Mouse (Mus musculus) forebrain, embryonic 12.5 days (tissue): Measurements from ENCODE around the gene Cux1. TPM values are rescaled to one million over a fixed set of nuclear protein-coding genes. Genes with fewer than 3 reads are reported as not detected.

Experiments
- ATAC-seq: fragments of 200-750 bp; cut with Nextera tagmentation; 2 replicates; pipeline ENCODE4 v1.8.0; 2017; ENCODE audit warnings: moderate TSS enrichment; ENCODE audit not compliant: low FRiP score
- H3K27ac ChIP-seq: fragments of 300-500 bp; sonication (generic); 2 replicates; pipeline ENCODE4 v1.5.1; 2016; ENCODE audit warnings: mild to moderate bottlenecking
- H3K27me3 ChIP-seq: fragments of 300-500 bp; sonication (generic); 2 replicates; pipeline ENCODE4 v1.6.1; 2016; ENCODE audit warnings: mild to moderate bottlenecking
- H3K36me3 ChIP-seq: fragments of 300-500 bp; sonication (generic); replicated peaks from 2 replicates; pipeline ENCODE4 v1.6.1; 2016; ENCODE audit warnings: mild to moderate bottlenecking
- H3K4me1 ChIP-seq: fragments of 300-500 bp; sonication (generic); 2 replicates; pipeline ENCODE4 v1.6.1; 2016
- H3K4me2 ChIP-seq: fragments of 300-500 bp; sonication (generic); 2 replicates; pipeline ENCODE4 v1.6.1; 2016; ENCODE audit warnings: mild to moderate bottlenecking, moderate library complexity
- H3K4me3 ChIP-seq: fragments of 300-500 bp; sonication (generic); replicated peaks from 2 replicates; pipeline ENCODE4 v1.5.1; 2016; ENCODE audit warnings: mild to moderate bottlenecking
- H3K9ac ChIP-seq: fragments of 300-500 bp; sonication (generic); 2 replicates; pipeline ENCODE4 v1.6.1; 2016; ENCODE audit warnings: mild to moderate bottlenecking
- H3K9me3 ChIP-seq: fragments of 300-500 bp; sonication (generic); 2 replicates; pipeline ENCODE4 v1.6.1; 2016
- WGBS: fragments of 180-500 bp; shearing (Covaris S2); methylation state at CpG from one replicate; pipeline ENCODE4 v1.1.7; 2016; 5-methylcytosine and 5-hydroxymethylcytosine counted together
- polyA plus RNA-seq: library from polyadenylated mRNA; unstranded; fragments of >200 nt; fragmentation: Nextera tagmentation; extraction: Ambion mirVana; gene quantifications from 2 replicates; pipeline ENCODE4 v1.2.1, GENCODE M21; 2016

Cux1 gene
- polyA plus RNA-seq, 1 experiment from 2014 or later: 157 TPM

GRCm38 (mm10) chr5:136362473-136363230 is 204.6 kb downstream of the Cux1 start:
- WGBS: 90% methylated on average over 6 of the region's 6 CpGs
- no peak overlapping the region for H3K4me3 ChIP-seq
- H3K36me3 ChIP-seq: peaks cover 57% of the 10 kb centered on the region
- H3K4me1 ChIP-seq: peaks cover 9% of the 10 kb centered on the region
- no peak overlapping the region for H3K4me2 ChIP-seq
- no peak overlapping the region for H3K9ac ChIP-seq
- H3K9me3 ChIP-seq: no peaks in the 10 kb centered on the region
- H3K27me3 ChIP-seq: no peaks in the 10 kb centered on the region
- no peak for ATAC-seq
- H3K27ac ChIP-seq: no peak overlapping the region

GRCm38 (mm10) chr5:136362021-136362420 is 205.3 kb downstream of the Cux1 start:
- 94% methylated on average over 5 of the region's 5 CpGs for WGBS

DNA sequence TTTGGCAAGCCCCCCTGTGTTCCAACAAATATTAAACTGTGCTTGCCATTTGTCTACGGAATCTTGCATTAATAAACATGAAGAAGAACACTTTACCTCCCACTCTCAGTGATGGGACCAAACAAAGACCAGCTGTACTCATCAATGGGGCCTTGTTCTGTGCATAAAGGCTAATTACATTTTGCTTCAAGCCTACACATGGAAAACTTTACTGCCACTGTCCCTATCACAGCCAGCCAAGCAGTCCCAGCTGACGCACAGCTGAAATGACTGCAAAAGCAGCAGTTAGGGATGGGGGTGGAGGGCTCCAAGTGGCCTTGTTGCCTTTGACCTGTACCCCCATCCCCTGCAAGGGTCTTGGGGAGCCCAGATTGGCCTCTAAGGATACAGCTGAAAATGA is 210.1 kb downstream of the Cux1 start:
- no peak overlapping the region for H3K4me2 ChIP-seq
- ATAC-seq: no peak

More at GRCm38 (mm10) chr5:136362021-136362420, 205.3 kb downstream of the Cux1 start:
- Histone ChIP-seq H3K9me3 (no peaks in the 10 kb centered on the region), H3K4me1 (peaks cover 16% of the 10 kb centered on the region), H3K4me2 (no peak overlapping the region), H3K27ac (no peak overlapping the region), H3K36me3 (peaks cover 57% of the 10 kb centered on the region), H3K4me3 (no peak overlapping the region), H3K27me3 (no peaks in the 10 kb centered on the region), H3K9ac (no peak overlapping the region)
- no peak for ATAC-seq

GRCm38 (mm10) chr5:136355583-136356126 is 211.6 kb downstream of the Cux1 start:
- H3K36me3 ChIP-seq: peaks cover 60% of the 10 kb centered on the region

More for the DNA sequence above, 210.1 kb downstream of the Cux1 start:
- no peak overlapping the region for H3K4me3 ChIP-seq
- peak overlapping the region; percentile 69 for H3K27ac ChIP-seq
- no peaks in the 10 kb centered on the region for H3K9me3 ChIP-seq
- H3K27me3 ChIP-seq: no peaks in the 10 kb centered on the region
- peaks cover 29% of the 10 kb centered on the region for H3K4me1 ChIP-seq
- 35% methylated on average over 2 of the region's 2 CpGs for WGBS
- H3K36me3 ChIP-seq: peaks cover 62% of the 10 kb centered on the region
- H3K9ac ChIP-seq: no peak overlapping the region

GRCm38 (mm10) chr5:136354729-136355128 is 212.6 kb downstream of the Cux1 start:
- WGBS: 86% methylated on average over 6 of the region's 6 CpGs
- H3K9ac ChIP-seq: no peak overlapping the region
- H3K36me3 ChIP-seq: peaks cover 51% of the 10 kb centered on the region
- no peak overlapping the region for H3K27ac ChIP-seq
- H3K4me2 ChIP-seq: no peak overlapping the region
- no peak for ATAC-seq
- H3K4me3 ChIP-seq: no peak overlapping the region
- H3K4me1 ChIP-seq: peaks cover 29% of the 10 kb centered on the region
- H3K27me3 ChIP-seq: no peaks in the 10 kb centered on the region
- H3K9me3 ChIP-seq: no peaks in the 10 kb centered on the region

More at GRCm38 (mm10) chr5:136355583-136356126, 211.6 kb downstream of the Cux1 start:
- peaks cover 29% of the 10 kb centered on the region for H3K4me1 ChIP-seq
- H3K4me2 ChIP-seq: no peak overlapping the region
- no peak for ATAC-seq
- H3K27me3 ChIP-seq: no peaks in the 10 kb centered on the region
- no peak overlapping the region for H3K4me3 ChIP-seq
- no peak overlapping the region for H3K9ac ChIP-seq
- WGBS: 96% methylated on average over 3 of the region's 3 CpGs
- H3K9me3 ChIP-seq: no peaks in the 10 kb centered on the region
- no peak overlapping the region for H3K27ac ChIP-seq

- Histone ChIP-seq H3K4me1 (peaks cover 29% of the 10 kb centered on the region), H3K9me3 (no peaks in the 10 kb centered on the region), H3K4me2 (no peak overlapping the region), H3K36me3 (peaks cover 44% of the 10 kb centered on the region), H3K9ac (no peak overlapping the region), H3K4me3 (no peak overlapping the region), H3K27ac (no peak overlapping the region), H3K27me3 (no peaks in the 10 kb centered on the region)
- no peak for ATAC-seq
- 29% methylated on average over 8 of the region's 8 CpGs for WGBS
Observed at GRCm38 (mm10) chr5:136353114-136353513, 214.2 kb downstream of the Cux1 start.

- Histone ChIP-seq H3K36me3 (peaks cover 52% of the 10 kb centered on the region), H3K4me1 (no peaks in the 10 kb centered on the region), H3K9ac (no peak overlapping the region), H3K4me2 (no peak overlapping the region), H3K27ac (no peak overlapping the region), H3K27me3 (no peaks in the 10 kb centered on the region), H3K4me3 (no peak overlapping the region), H3K9me3 (no peaks in the 10 kb centered on the region)
- no peak for ATAC-seq
- 91% methylated on average over 15 of the region's 15 CpGs for WGBS
Observed at GRCm38 (mm10) chr5:136343156-136343890, 224.0 kb downstream of the Cux1 start.

GRCm38 (mm10) chr5:136336798-136337527 is 230.3 kb downstream of the Cux1 start:
- Histone ChIP-seq H3K4me2 (no peak overlapping the region), H3K9me3 (no peaks in the 10 kb centered on the region), H3K36me3 (peaks cover 72% of the 10 kb centered on the region), H3K27me3 (no peaks in the 10 kb centered on the region), H3K9ac (no peak overlapping the region), H3K4me3 (no peak overlapping the region), H3K27ac (no peak overlapping the region), H3K4me1 (no peaks in the 10 kb centered on the region)
- 93% methylated on average over 4 of the region's 4 CpGs for WGBS
- ATAC-seq: no peak

GRCm38 (mm10) chr5:136335681-136336080 is 231.6 kb downstream of the Cux1 start:
- Histone ChIP-seq H3K36me3 (peaks cover 79% of the 10 kb centered on the region), H3K4me1 (no peaks in the 10 kb centered on the region), H3K9ac (no peak overlapping the region), H3K9me3 (no peaks in the 10 kb centered on the region), H3K4me3 (no peak overlapping the region), H3K4me2 (no peak overlapping the region), H3K27ac (no peak overlapping the region), H3K27me3 (no peaks in the 10 kb centered on the region)
- ATAC-seq: no peak
- WGBS: 92% methylated on average over 4 of the region's 4 CpGs

DNA sequence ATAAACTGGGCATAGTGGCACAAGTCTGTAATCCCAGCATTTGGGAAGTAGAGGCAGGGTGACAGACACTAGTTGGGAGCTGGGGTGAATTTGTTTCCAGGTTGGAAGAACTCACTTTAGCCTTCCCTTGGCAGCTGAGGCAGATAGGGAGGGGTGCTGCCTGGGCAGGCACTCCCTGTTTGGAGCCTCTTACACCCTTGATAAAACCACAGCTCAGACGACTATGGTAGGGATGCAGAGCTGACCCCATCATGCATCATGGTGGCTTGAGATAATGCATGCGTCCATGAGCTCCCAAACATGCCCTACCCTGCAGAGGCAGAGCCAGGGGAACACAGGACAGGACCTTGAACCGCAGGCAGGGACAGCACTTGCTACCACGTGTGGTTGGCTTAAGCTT is 232.5 kb downstream of the Cux1 start:
- Histone ChIP-seq H3K9ac (no peak overlapping the region), H3K27me3 (no peaks in the 10 kb centered on the region), H3K9me3 (no peaks in the 10 kb centered on the region), H3K4me1 (no peaks in the 10 kb centered on the region), H3K4me3 (no peak overlapping the region), H3K27ac (no peak overlapping the region), H3K36me3 (peaks cover 82% of the 10 kb centered on the region), H3K4me2 (no peak overlapping the region)
- 82% methylated on average over 4 of the region's 4 CpGs for WGBS
- no peak for ATAC-seq

- H3K36me3 ChIP-seq: peaks cover 76% of the 10 kb centered on the region
- WGBS: 92% methylated on average over 1 of the region's 1 CpGs
- H3K4me3 ChIP-seq: no peak overlapping the region
- no peak for ATAC-seq
- H3K4me1 ChIP-seq: no peaks in the 10 kb centered on the region
- H3K9ac ChIP-seq: no peak overlapping the region
- no peaks in the 10 kb centered on the region for H3K9me3 ChIP-seq
- no peak overlapping the region for H3K4me2 ChIP-seq
- H3K27ac ChIP-seq: no peak overlapping the region
- no peaks in the 10 kb centered on the region for H3K27me3 ChIP-seq
Observed at GRCm38 (mm10) chr5:136334051-136334450, 233.2 kb downstream of the Cux1 start.
